Mouse (Mus musculus): Measurements from ENCODE around the gene Cttnbp2. TPM values are rescaled to one million over a fixed set of nuclear protein-coding genes. Genes with fewer than 3 reads are reported as not detected.

Cttnbp2 gene
- polyA plus RNA-seq, 1 experiment, result 5.7 TPM

GRCm38 (mm10) chr6:18434355-18434754, 80.3 kb downstream of the Cttnbp2 start:
- no peak for DNase-seq
- WGBS, result 93% methylated on average over 8 of the region's 8 CpGs
- TF ChIP-seq POLR2A (IDR thresholded peaks at IDR 0.05; ENCODE audit: low read depth, low read length), result no peak
- no peak for TF ChIP-seq CTCF (conservative IDR thresholded peaks at IDR 0.05; ENCODE audit: insufficient read depth, insufficient read length, low read depth, low read length)
- H3K4me3 ChIP-seq (ENCODE audit: insufficient read depth, low read depth, low read length), result no peak overlapping the region
- H3K4me1 ChIP-seq (ENCODE audit: control insufficient read depth, insufficient read depth, low read length), result peaks cover 2% of the 10 kb centered on the region; the same call in 1 of the 2 replicates
- no peak overlapping the region for H3K27ac ChIP-seq (ENCODE audit: insufficient read depth, low read depth, low read length)
- H3K36me3 ChIP-seq (ENCODE audit: control insufficient read depth, insufficient read depth, low read length), result no peaks in the 10 kb centered on the region
- no peaks in the 10 kb centered on the region for H3K27me3 ChIP-seq (replicated peaks; ENCODE audit: control insufficient read depth, insufficient read depth, low read length)

GRCm38 (mm10) chr6:18432362-18432761, 82.3 kb downstream of the Cttnbp2 start:
- H3K4me1 ChIP-seq (ENCODE audit: control insufficient read depth, insufficient read depth, low read length), result peaks cover 2% of the 10 kb centered on the region; the same call in 1 of the 2 replicates
- 50% methylated on average over 3 of the region's 3 CpGs for WGBS
- no peak for DNase-seq
- no peak overlapping the region for H3K4me3 ChIP-seq (ENCODE audit: insufficient read depth, low read depth, low read length)
- no peak overlapping the region for H3K27ac ChIP-seq (ENCODE audit: insufficient read depth, low read depth, low read length)
- TF ChIP-seq CTCF (conservative IDR thresholded peaks at IDR 0.05; ENCODE audit: insufficient read depth, insufficient read length, low read depth, low read length) (no peak), POLR2A (IDR thresholded peaks at IDR 0.05; ENCODE audit: low read depth, low read length) (no peak)
- no peaks in the 10 kb centered on the region for H3K27me3 ChIP-seq (replicated peaks; ENCODE audit: control insufficient read depth, insufficient read depth, low read length)
- no peaks in the 10 kb centered on the region for H3K36me3 ChIP-seq (ENCODE audit: control insufficient read depth, insufficient read depth, low read length)

- peak; percentile 73 for DNase-seq
- 59% methylated on average over 2 of the region's 2 CpGs for WGBS
Observed at GRCm38 (mm10) chr6:18431891-18432290, 82.8 kb downstream of the Cttnbp2 start.

GRCm38 (mm10) chr6:18430062-18430461, 84.6 kb downstream of the Cttnbp2 start:
- TF ChIP-seq CTCF (conservative IDR thresholded peaks at IDR 0.05; ENCODE audit: insufficient read depth, insufficient read length, low read depth, low read length) (no peak), POLR2A (IDR thresholded peaks at IDR 0.05; ENCODE audit: low read depth, low read length) (no peak)
- Histone ChIP-seq H3K4me1 (ENCODE audit: control insufficient read depth, insufficient read depth, low read length) (peaks cover 2% of the 10 kb centered on the region; the same call in 1 of the 2 replicates), H3K27me3 (replicated peaks; ENCODE audit: control insufficient read depth, insufficient read depth, low read length) (no peaks in the 10 kb centered on the region), H3K27ac (ENCODE audit: insufficient read depth, low read depth, low read length) (no peak overlapping the region), H3K36me3 (ENCODE audit: control insufficient read depth, insufficient read depth, low read length) (no peaks in the 10 kb centered on the region), H3K4me3 (ENCODE audit: insufficient read depth, low read depth, low read length) (no peak overlapping the region)
- no peak for DNase-seq
- WGBS, result 93% methylated on average over 3 of the region's 3 CpGs

More at GRCm38 (mm10) chr6:18431891-18432290, 82.8 kb downstream of the Cttnbp2 start:
- peak overlapping the region; percentile 5; the same call in 1 of the 2 replicates for H3K27ac ChIP-seq (ENCODE audit: insufficient read depth, low read depth, low read length)
- H3K4me3 ChIP-seq (ENCODE audit: insufficient read depth, low read depth, low read length), result no peak overlapping the region
- no peaks in the 10 kb centered on the region for H3K27me3 ChIP-seq (replicated peaks; ENCODE audit: control insufficient read depth, insufficient read depth, low read length)
- H3K4me1 ChIP-seq (ENCODE audit: control insufficient read depth, insufficient read depth, low read length), result peaks cover 2% of the 10 kb centered on the region; the same call in 1 of the 2 replicates
- H3K36me3 ChIP-seq (ENCODE audit: control insufficient read depth, insufficient read depth, low read length), result no peaks in the 10 kb centered on the region
- TF ChIP-seq CTCF (conservative IDR thresholded peaks at IDR 0.05; ENCODE audit: insufficient read depth, insufficient read length, low read depth, low read length), result no peak
- TF ChIP-seq POLR2A (IDR thresholded peaks at IDR 0.05; ENCODE audit: low read depth, low read length), result no peak

GRCm38 (mm10) chr6:18424822-18425221, 89.8 kb downstream of the Cttnbp2 start:
- TF ChIP-seq CTCF (conservative IDR thresholded peaks at IDR 0.05; ENCODE audit: insufficient read depth, insufficient read length, low read depth, low read length) (no peak), POLR2A (IDR thresholded peaks at IDR 0.05; ENCODE audit: low read depth, low read length) (no peak)
- DNase-seq, result no peak
- Histone ChIP-seq H3K4me1 (ENCODE audit: control insufficient read depth, insufficient read depth, low read length) (peaks cover 3% of the 10 kb centered on the region; the same call in 1 of the 2 replicates), H3K27me3 (replicated peaks; ENCODE audit: control insufficient read depth, insufficient read depth, low read length) (no peaks in the 10 kb centered on the region), H3K4me3 (ENCODE audit: insufficient read depth, low read depth, low read length) (no peak overlapping the region), H3K36me3 (ENCODE audit: control insufficient read depth, insufficient read depth, low read length) (no peaks in the 10 kb centered on the region), H3K27ac (ENCODE audit: insufficient read depth, low read depth, low read length) (no peak overlapping the region)
- WGBS, result 94% methylated on average over 6 of the region's 6 CpGs

GRCm38 (mm10) chr6:18424367-18424766, 90.3 kb downstream of the Cttnbp2 start:
- Histone ChIP-seq H3K4me1 (ENCODE audit: control insufficient read depth, insufficient read depth, low read length) (peaks cover 3% of the 10 kb centered on the region; the same call in 1 of the 2 replicates), H3K27ac (ENCODE audit: insufficient read depth, low read depth, low read length) (no peak overlapping the region), H3K36me3 (ENCODE audit: control insufficient read depth, insufficient read depth, low read length) (no peaks in the 10 kb centered on the region), H3K4me3 (ENCODE audit: insufficient read depth, low read depth, low read length) (no peak overlapping the region), H3K27me3 (replicated peaks; ENCODE audit: control insufficient read depth, insufficient read depth, low read length) (no peaks in the 10 kb centered on the region)
- no peak for TF ChIP-seq POLR2A (IDR thresholded peaks at IDR 0.05; ENCODE audit: low read depth, low read length)
- no peak for TF ChIP-seq CTCF (conservative IDR thresholded peaks at IDR 0.05; ENCODE audit: insufficient read depth, insufficient read length, low read depth, low read length)
- DNase-seq, result no peak
- 83% methylated on average over 3 of the region's 3 CpGs for WGBS

- WGBS, result 83% methylated on average over 6 of the region's 6 CpGs
- H3K36me3 ChIP-seq (ENCODE audit: control insufficient read depth, insufficient read depth, low read length), result no peaks in the 10 kb centered on the region
- no peaks in the 10 kb centered on the region for H3K27me3 ChIP-seq (replicated peaks; ENCODE audit: control insufficient read depth, insufficient read depth, low read length)
- peaks cover 3% of the 10 kb centered on the region; the same call in 1 of the 2 replicates for H3K4me1 ChIP-seq (ENCODE audit: control insufficient read depth, insufficient read depth, low read length)
- TF ChIP-seq CTCF (conservative IDR thresholded peaks at IDR 0.05; ENCODE audit: insufficient read depth, insufficient read length, low read depth, low read length), result no peak
- no peak for TF ChIP-seq POLR2A (IDR thresholded peaks at IDR 0.05; ENCODE audit: low read depth, low read length)
- H3K27ac ChIP-seq (ENCODE audit: insufficient read depth, low read depth, low read length), result no peak overlapping the region
- no peak for DNase-seq
- no peak overlapping the region for H3K4me3 ChIP-seq (ENCODE audit: insufficient read depth, low read depth, low read length)
Observed at GRCm38 (mm10) chr6:18423112-18423511, 91.5 kb downstream of the Cttnbp2 start.

All from kidney, adult 2 months (tissue).